Mouse (Mus musculus): ENCODE results near the gene Fchsd2.

GRCm38 (mm10) chr7:101296252-101297022 lies 203.8 kb downstream of the Fchsd2 start:
- TF ChIP-seq CTCF (IDR thresholded peaks at IDR 0.05; ENCODE audit: insufficient read depth, low read length) (no peak), POLR2A (IDR thresholded peaks at IDR 0.05; ENCODE audit: borderline replicate concordance, extremely low read depth, low read depth, low read length) (no peak)
